Mouse (Mus musculus) hindbrain, embryonic 16.5 days (tissue): ENCODE measurements at regions not wholly inside any gene's neighbourhood (a gene's known extent, or its start where the extent isn't known, plus 50 kb on each side); places are given as distances from the start of the nearest gene placed in this dataset.

Source experiments
- ATAC-seq: fragments of 200-750 bp; cut with Nextera tagmentation; 2 replicates; pipeline ENCODE4 v1.8.0; 2017; ENCODE audit warnings: moderate TSS enrichment, moderate library complexity
- H3K27ac ChIP-seq: fragments of 300-500 bp; sonication (generic); 2 replicates; pipeline ENCODE4 v1.5.1; 2014; ENCODE audit warnings: low read depth, mild to moderate bottlenecking, control low read depth, low read length, moderate library complexity
- H3K27me3 ChIP-seq: fragments of 300-500 bp; sonication (generic); replicated peaks from 2 replicates; pipeline ENCODE4 v1.6.1; 2014; ENCODE audit warnings: low read length; ENCODE audit not compliant: control insufficient read depth, insufficient read depth
- H3K36me3 ChIP-seq: fragments of 300-500 bp; sonication (generic); 2 replicates; pipeline ENCODE4 v1.6.1; 2014; ENCODE audit warnings: mild to moderate bottlenecking, low read length, moderate library complexity, mixed read lengths; ENCODE audit not compliant: control insufficient read depth, insufficient read depth
- H3K4me1 ChIP-seq: fragments of 300-500 bp; sonication (generic); 2 replicates; pipeline ENCODE4 v1.6.1; 2014; ENCODE audit warnings: low read depth, low read length; ENCODE audit not compliant: control insufficient read depth, insufficient read depth
- H3K4me2 ChIP-seq: fragments of 300-500 bp; sonication (generic); 2 replicates; pipeline ENCODE4 v1.6.1; 2014; ENCODE audit warnings: mild to moderate bottlenecking, low read length, control low read depth, moderate library complexity
- H3K4me3 ChIP-seq: fragments of 300-500 bp; sonication (generic); 2 replicates; pipeline ENCODE4 v1.5.1; 2014; ENCODE audit warnings: mild to moderate bottlenecking, low read length, control low read depth, moderate library complexity
- H3K9ac ChIP-seq: fragments of 300-500 bp; sonication (generic); 2 replicates; pipeline ENCODE4 v1.6.1; 2014; ENCODE audit warnings: low read depth, mild to moderate bottlenecking, control low read depth, low read length, moderate library complexity
- H3K9me3 ChIP-seq: fragments of 300-500 bp; sonication (generic); 2 replicates; pipeline ENCODE4 v1.6.1; 2014; ENCODE audit warnings: mild to moderate bottlenecking, low read length, moderate library complexity; ENCODE audit not compliant: control insufficient read depth
- WGBS: fragments of 180-500 bp; shearing (Covaris S2); extraction: QIAGEN DNeasy Blood & Tissue Kit; methylation state at CpG from one replicate; pipeline ENCODE4 v1.1.7; 2014; 5-methylcytosine and 5-hydroxymethylcytosine counted together

DNA sequence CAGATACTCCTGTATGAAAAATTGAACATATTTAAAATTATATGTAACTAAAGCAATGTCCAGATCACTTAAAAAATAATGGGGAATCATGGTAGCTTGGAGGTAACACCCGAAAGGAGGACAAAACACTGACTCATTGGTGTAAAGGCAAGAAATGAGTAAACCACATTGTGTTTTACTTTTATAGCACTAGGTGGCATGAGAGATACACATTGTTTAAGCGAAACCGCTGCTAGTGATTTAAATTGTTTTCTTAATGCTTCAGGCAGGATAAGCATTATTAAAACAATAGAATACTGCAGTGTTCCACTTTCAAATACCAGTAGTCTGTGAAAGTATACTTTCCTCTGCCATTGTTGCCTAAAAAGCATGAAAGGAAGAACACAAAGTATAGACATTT is 158.5 kb upstream of the 4930595M18Rik start:
- Histone ChIP-seq H3K4me3 (no peak overlapping the region), H3K27ac (no peak overlapping the region), H3K4me1 (no peaks in the 10 kb centered on the region), H3K9me3 (no peaks in the 10 kb centered on the region), H3K27me3 (no peaks in the 10 kb centered on the region), H3K9ac (no peak overlapping the region), H3K4me2 (no peak overlapping the region), H3K36me3 (no peaks in the 10 kb centered on the region)
- WGBS: 41% methylated on average over 3 of the region's 3 CpGs
- 0 out of 2 replicates have a peak, but pooled peaks have one; percentile 42 for ATAC-seq
